Mouse (Mus musculus): ENCODE measurements around the gene Grin2a. TPM values are rescaled to one million over a fixed set of nuclear protein-coding genes. Genes with fewer than 3 reads are reported as not detected.

Grin2a gene
- polyA plus RNA-seq, 1 experiment from 2014 or later, result 8.0 TPM

- no peaks in the 10 kb centered on the region for H3K9me3 ChIP-seq
- no peaks in the 10 kb centered on the region for H3K4me1 ChIP-seq
- H3K27me3 ChIP-seq (replicated peaks), result no peaks in the 10 kb centered on the region
- ATAC-seq (replicated peaks), result no peak
- 22% methylated on average over 5 of the region's 5 CpGs for WGBS
- no peak overlapping the region for H3K4me2 ChIP-seq
- H3K4me3 ChIP-seq, result no peak overlapping the region
- H3K9ac ChIP-seq, result no peak overlapping the region
- no peak overlapping the region for H3K27ac ChIP-seq
- H3K36me3 ChIP-seq (replicated peaks), result no peaks in the 10 kb centered on the region
Observed at GRCm38 (mm10) chr16:9954266-9954665, 41.1 kb downstream of the Grin2a start.

- H3K36me3 ChIP-seq (replicated peaks), result no peaks in the 10 kb centered on the region
- 83% methylated on average over 5 of the region's 5 CpGs for WGBS
- no peak for ATAC-seq (replicated peaks)
- H3K27ac ChIP-seq, result no peak overlapping the region
- H3K4me2 ChIP-seq, result no peak overlapping the region
- no peaks in the 10 kb centered on the region for H3K27me3 ChIP-seq (replicated peaks)
- H3K9ac ChIP-seq, result no peak overlapping the region
- H3K4me1 ChIP-seq, result no peaks in the 10 kb centered on the region
- no peaks in the 10 kb centered on the region for H3K9me3 ChIP-seq
- H3K4me3 ChIP-seq, result no peak overlapping the region
Observed at GRCm38 (mm10) chr16:9953396-9953831, 41.9 kb downstream of the Grin2a start.

- Histone ChIP-seq H3K27ac (no peak overlapping the region), H3K4me1 (no peaks in the 10 kb centered on the region), H3K9ac (no peak overlapping the region), H3K4me2 (no peak overlapping the region), H3K4me3 (no peak overlapping the region), H3K9me3 (no peaks in the 10 kb centered on the region), H3K27me3 (replicated peaks) (no peaks in the 10 kb centered on the region), H3K36me3 (replicated peaks) (no peaks in the 10 kb centered on the region)
- no peak for ATAC-seq (replicated peaks)
- 81% methylated on average over 3 of the region's 3 CpGs for WGBS
Observed at GRCm38 (mm10) chr16:9949250-9949649, 46.1 kb downstream of the Grin2a start.

- Histone ChIP-seq H3K4me1 (no peaks in the 10 kb centered on the region), H3K4me3 (no peak overlapping the region), H3K36me3 (replicated peaks) (no peaks in the 10 kb centered on the region), H3K4me2 (no peak overlapping the region), H3K9me3 (no peaks in the 10 kb centered on the region), H3K27me3 (replicated peaks) (no peaks in the 10 kb centered on the region), H3K9ac (no peak overlapping the region), H3K27ac (no peak overlapping the region)
- 87% methylated on average over 3 of the region's 3 CpGs for WGBS
- ATAC-seq (replicated peaks), result no peak
Observed at GRCm38 (mm10) chr16:9947430-9947829, 47.9 kb downstream of the Grin2a start.

GRCm38 (mm10) chr16:9944836-9945235, 50.5 kb downstream of the Grin2a start:
- ATAC-seq (replicated peaks), result no peak
- Histone ChIP-seq H3K9ac (no peak overlapping the region), H3K36me3 (replicated peaks) (no peaks in the 10 kb centered on the region), H3K9me3 (no peaks in the 10 kb centered on the region), H3K27me3 (replicated peaks) (no peaks in the 10 kb centered on the region), H3K4me1 (no peaks in the 10 kb centered on the region), H3K4me3 (no peak overlapping the region), H3K27ac (no peak overlapping the region), H3K4me2 (no peak overlapping the region)
- WGBS, result 58% methylated on average over 5 of the region's 5 CpGs

- no peaks in the 10 kb centered on the region for H3K36me3 ChIP-seq (replicated peaks)
- no peak overlapping the region for H3K4me2 ChIP-seq
- no peak overlapping the region for H3K4me3 ChIP-seq
- no peak for ATAC-seq (replicated peaks)
- no peaks in the 10 kb centered on the region for H3K9me3 ChIP-seq
- H3K9ac ChIP-seq, result no peak overlapping the region
- H3K27me3 ChIP-seq (replicated peaks), result no peaks in the 10 kb centered on the region
- no peak overlapping the region for H3K27ac ChIP-seq
- WGBS, result 62% methylated on average over 8 of the region's 8 CpGs
- H3K4me1 ChIP-seq, result no peaks in the 10 kb centered on the region
Observed at GRCm38 (mm10) chr16:9941306-9941930, 53.9 kb downstream of the Grin2a start.

GRCm38 (mm10) chr16:9940716-9941115, 54.6 kb downstream of the Grin2a start:
- 89% methylated on average over 7 of the region's 7 CpGs for WGBS
- no peaks in the 10 kb centered on the region for H3K27me3 ChIP-seq (replicated peaks)
- H3K27ac ChIP-seq, result no peak overlapping the region
- no peak for ATAC-seq (replicated peaks)
- H3K9me3 ChIP-seq, result no peaks in the 10 kb centered on the region
- no peak overlapping the region for H3K9ac ChIP-seq
- no peak overlapping the region for H3K4me3 ChIP-seq
- no peaks in the 10 kb centered on the region for H3K36me3 ChIP-seq (replicated peaks)
- no peak overlapping the region for H3K4me2 ChIP-seq
- no peaks in the 10 kb centered on the region for H3K4me1 ChIP-seq

- Histone ChIP-seq H3K4me2 (no peak overlapping the region), H3K27me3 (replicated peaks) (no peaks in the 10 kb centered on the region), H3K4me3 (no peak overlapping the region), H3K9me3 (no peaks in the 10 kb centered on the region), H3K36me3 (replicated peaks) (no peaks in the 10 kb centered on the region), H3K4me1 (no peaks in the 10 kb centered on the region), H3K9ac (no peak overlapping the region), H3K27ac (no peak overlapping the region)
- WGBS, result 89% methylated on average over 3 of the region's 3 CpGs
- ATAC-seq (replicated peaks), result no peak
Observed at GRCm38 (mm10) chr16:9910672-9911071, 84.7 kb downstream of the Grin2a start.

- Histone ChIP-seq H3K36me3 (replicated peaks) (no peaks in the 10 kb centered on the region), H3K4me1 (no peaks in the 10 kb centered on the region), H3K4me2 (no peak overlapping the region), H3K27me3 (replicated peaks) (no peaks in the 10 kb centered on the region), H3K27ac (no peak overlapping the region), H3K4me3 (no peak overlapping the region), H3K9ac (no peak overlapping the region), H3K9me3 (no peaks in the 10 kb centered on the region)
- 88% methylated on average over 4 of the region's 4 CpGs for WGBS
- no peak for ATAC-seq (replicated peaks)
Observed at GRCm38 (mm10) chr16:9909225-9909624, 86.1 kb downstream of the Grin2a start.

GRCm38 (mm10) chr16:9904443-9904842, 90.9 kb downstream of the Grin2a start:
- 87% methylated on average over 6 of the region's 6 CpGs for WGBS
- no peaks in the 10 kb centered on the region for H3K27me3 ChIP-seq (replicated peaks)
- H3K27ac ChIP-seq, result no peak overlapping the region
- H3K4me2 ChIP-seq, result no peak overlapping the region
- no peaks in the 10 kb centered on the region for H3K36me3 ChIP-seq (replicated peaks)
- no peak overlapping the region for H3K9ac ChIP-seq
- ATAC-seq (replicated peaks), result no peak
- no peaks in the 10 kb centered on the region for H3K9me3 ChIP-seq
- no peaks in the 10 kb centered on the region for H3K4me1 ChIP-seq
- no peak overlapping the region for H3K4me3 ChIP-seq

- H3K27me3 ChIP-seq (replicated peaks), result no peaks in the 10 kb centered on the region
- no peaks in the 10 kb centered on the region for H3K9me3 ChIP-seq
- H3K4me3 ChIP-seq, result no peak overlapping the region
- ATAC-seq (replicated peaks), result no peak
- H3K4me2 ChIP-seq, result no peak overlapping the region
- no peak overlapping the region for H3K9ac ChIP-seq
- no peak overlapping the region for H3K27ac ChIP-seq
- 85% methylated on average over 5 of the region's 5 CpGs for WGBS
- no peaks in the 10 kb centered on the region for H3K36me3 ChIP-seq (replicated peaks)
- no peaks in the 10 kb centered on the region for H3K4me1 ChIP-seq
Observed at GRCm38 (mm10) chr16:9902680-9903463, 92.5 kb downstream of the Grin2a start.

GRCm38 (mm10) chr16:9901433-9901832, 93.9 kb downstream of the Grin2a start:
- no peak overlapping the region for H3K9ac ChIP-seq
- ATAC-seq (replicated peaks), result no peak
- H3K9me3 ChIP-seq, result no peaks in the 10 kb centered on the region
- H3K4me3 ChIP-seq, result no peak overlapping the region
- no peaks in the 10 kb centered on the region for H3K4me1 ChIP-seq
- no peak overlapping the region for H3K4me2 ChIP-seq
- no peaks in the 10 kb centered on the region for H3K27me3 ChIP-seq (replicated peaks)
- no peaks in the 10 kb centered on the region for H3K36me3 ChIP-seq (replicated peaks)
- 75% methylated on average over 1 of the region's 1 CpGs for WGBS
- H3K27ac ChIP-seq, result no peak overlapping the region

GRCm38 (mm10) chr16:9900996-9901395, 94.4 kb downstream of the Grin2a start:
- Histone ChIP-seq H3K4me3 (no peak overlapping the region), H3K9ac (no peak overlapping the region), H3K27me3 (replicated peaks) (no peaks in the 10 kb centered on the region), H3K4me2 (no peak overlapping the region), H3K4me1 (no peaks in the 10 kb centered on the region), H3K9me3 (no peaks in the 10 kb centered on the region), H3K36me3 (replicated peaks) (no peaks in the 10 kb centered on the region), H3K27ac (no peak overlapping the region)
- no peak for ATAC-seq (replicated peaks)
- 84% methylated on average over 3 of the region's 3 CpGs for WGBS
